Mouse (Mus musculus) liver, embryonic 11.5 days (tissue): ENCODE measurements around the gene Cav3. TPM values are rescaled to one million over a fixed set of nuclear protein-coding genes. Genes with fewer than 3 reads are reported as not detected.
A peak's percentile ranks its signal among the peaks of the same experiment; 100 is the strongest.

Experiments
- ATAC-seq: fragments of 200-750 bp; cut with Nextera tagmentation; replicated peaks from 2 replicates; pipeline ENCODE4 v1.8.0; 2017; ENCODE audit warnings: moderate number of reproducible peaks, mild to moderate bottlenecking, moderate TSS enrichment, moderate library complexity; ENCODE audit not compliant: low FRiP score
- DNase-seq: peaks from one replicate; pipeline ENCODE4 v3.0.0-alpha.2; 2017; ENCODE audit warnings: low spot score
- H3K27ac ChIP-seq: fragments of 300-500 bp; sonication (generic); 2 replicates; pipeline ENCODE4 v1.5.1; 2014; ENCODE audit warnings: mild to moderate bottlenecking, low read depth, low read length, control low read depth
- H3K27me3 ChIP-seq: fragments of 300-500 bp; sonication (generic); replicated peaks from 2 replicates; pipeline ENCODE4 v1.6.1; 2014; ENCODE audit warnings: low read length, mixed read lengths; ENCODE audit not compliant: control insufficient read depth, insufficient read depth
- H3K36me3 ChIP-seq: fragments of 300-500 bp; sonication (generic); 2 replicates; pipeline ENCODE4 v1.6.1; 2014; ENCODE audit warnings: mild to moderate bottlenecking, low read length, moderate library complexity, mixed read lengths; ENCODE audit not compliant: control insufficient read depth, insufficient read depth
- H3K4me1 ChIP-seq: fragments of 300-500 bp; sonication (generic); replicated peaks from 2 replicates; pipeline ENCODE4 v1.6.1; 2014; ENCODE audit warnings: low read length, mixed read lengths; ENCODE audit not compliant: control insufficient read depth, insufficient read depth
- H3K4me2 ChIP-seq: fragments of 300-500 bp; sonication (generic); 2 replicates; pipeline ENCODE4 v1.6.1; 2014; ENCODE audit warnings: mild to moderate bottlenecking, control low read depth, moderate library complexity
- H3K4me3 ChIP-seq: fragments of 300-500 bp; sonication (generic); 2 replicates; pipeline ENCODE4 v1.5.1; 2014; ENCODE audit warnings: low read depth, low read length, control low read depth
- H3K9ac ChIP-seq: fragments of 300-500 bp; sonication (generic); 2 replicates; pipeline ENCODE4 v1.6.1; 2014; ENCODE audit warnings: low read depth, low read length, control low read depth
- H3K9me3 ChIP-seq: fragments of 300-500 bp; sonication (generic); 2 replicates; pipeline ENCODE4 v1.6.1; 2016; ENCODE audit warnings: low read length, inconsistent platforms, mixed read lengths; ENCODE audit not compliant: control insufficient read depth
- WGBS: fragments of 180-500 bp; shearing (Covaris S2); extraction: QIAGEN DNeasy Blood & Tissue Kit; methylation state at CpG from one replicate; pipeline ENCODE4 v1.1.7; 2014; 5-methylcytosine and 5-hydroxymethylcytosine counted together
- polyA plus RNA-seq: library from polyadenylated mRNA; unstranded; fragments of >200 nt; fragmentation: Nextera tagmentation; extraction: Ambion mirVana; gene quantifications from 2 replicates; pipeline ENCODE4 v1.2.1, GENCODE M21; 2014

The Cav3 gene
- polyA plus RNA-seq, 1 experiment from 2014 or later, result 0.52 TPM

GRCm38 (mm10) chr6:112490625-112491242 lies 31.4 kb downstream of the Cav3 start:
- H3K4me2 ChIP-seq, result peak overlapping the region; percentile 58
- ATAC-seq (no peak; the same call in 1 of the 2 replicates), DNase-seq (peak; percentile 69)
- H3K9ac ChIP-seq, result no peak overlapping the region
- H3K27ac ChIP-seq, result no peak overlapping the region
- no peaks in the 10 kb centered on the region for H3K36me3 ChIP-seq
- peaks cover 6% of the 10 kb centered on the region; the same call in 1 of the 2 replicates for H3K4me1 ChIP-seq
- H3K9me3 ChIP-seq, result no peaks in the 10 kb centered on the region
- peaks cover 47% of the 10 kb centered on the region for H3K27me3 ChIP-seq
- WGBS, result 2% methylated on average over 35 of the region's 35 CpGs
- peak overlapping the region; percentile 33 for H3K4me3 ChIP-seq

GRCm38 (mm10) chr6:112491521-112491920 lies 32.2 kb downstream of the Cav3 start:
- Histone ChIP-seq H3K9me3 (no peaks in the 10 kb centered on the region), H3K27ac (no peak overlapping the region), H3K36me3 (no peaks in the 10 kb centered on the region), H3K4me2 (no peak overlapping the region), H3K27me3 (peaks cover 46% of the 10 kb centered on the region), H3K4me3 (no peak overlapping the region), H3K9ac (no peak overlapping the region), H3K4me1 (peaks cover 6% of the 10 kb centered on the region; the same call in 1 of the 2 replicates)
- no peak for ATAC-seq
- DNase-seq, result no peak
- WGBS, result 73% methylated on average over 8 of the region's 8 CpGs

- 75% methylated on average over 6 of the region's 6 CpGs for WGBS
- H3K27ac ChIP-seq, result no peak overlapping the region
- H3K9me3 ChIP-seq, result no peaks in the 10 kb centered on the region
- H3K9ac ChIP-seq, result no peak overlapping the region
- no peak for DNase-seq
- ATAC-seq, result no peak
- H3K4me3 ChIP-seq, result no peak overlapping the region
- peaks cover 35% of the 10 kb centered on the region for H3K27me3 ChIP-seq
- H3K36me3 ChIP-seq, result no peaks in the 10 kb centered on the region
- peaks cover 6% of the 10 kb centered on the region; the same call in 1 of the 2 replicates for H3K4me1 ChIP-seq
- H3K4me2 ChIP-seq, result no peak overlapping the region
These were observed 33.4 kb downstream of the Cav3 start for GRCm38 (mm10) chr6:112492656-112493055.

- Histone ChIP-seq H3K36me3 (no peaks in the 10 kb centered on the region), H3K9ac (no peak overlapping the region), H3K4me2 (no peak overlapping the region), H3K27me3 (peaks cover 28% of the 10 kb centered on the region), H3K27ac (no peak overlapping the region), H3K4me1 (peaks cover 6% of the 10 kb centered on the region; the same call in 1 of the 2 replicates), H3K9me3 (no peaks in the 10 kb centered on the region), H3K4me3 (no peak overlapping the region)
- 87% methylated on average over 9 of the region's 9 CpGs for WGBS
- DNase-seq (no peak), ATAC-seq (no peak)
These were observed 34.1 kb downstream of the Cav3 start for GRCm38 (mm10) chr6:112493371-112493770.

- Histone ChIP-seq H3K9me3 (no peaks in the 10 kb centered on the region), H3K27ac (no peak overlapping the region), H3K27me3 (peaks cover 15% of the 10 kb centered on the region), H3K9ac (no peak overlapping the region), H3K4me2 (no peak overlapping the region), H3K4me3 (no peak overlapping the region), H3K36me3 (no peaks in the 10 kb centered on the region), H3K4me1 (no peaks in the 10 kb centered on the region)
- WGBS, result 75% methylated on average over 10 of the region's 10 CpGs
- DNase-seq, result no peak
- no peak for ATAC-seq
These were observed 35.3 kb downstream of the Cav3 start for GRCm38 (mm10) chr6:112494620-112495081.

GRCm38 (mm10) chr6:112495219-112495618 lies 35.9 kb downstream of the Cav3 start:
- Histone ChIP-seq H3K4me2 (no peak overlapping the region), H3K4me3 (no peak overlapping the region), H3K4me1 (no peaks in the 10 kb centered on the region), H3K9ac (no peak overlapping the region), H3K9me3 (no peaks in the 10 kb centered on the region), H3K27me3 (peaks cover 10% of the 10 kb centered on the region), H3K27ac (no peak overlapping the region), H3K36me3 (no peaks in the 10 kb centered on the region)
- 52% methylated on average over 4 of the region's 4 CpGs for WGBS
- ATAC-seq, result no peak
- DNase-seq, result no peak

- ATAC-seq (no peak), DNase-seq (no peak)
- WGBS, result 82% methylated on average over 8 of the region's 8 CpGs
- Histone ChIP-seq H3K4me1 (no peaks in the 10 kb centered on the region), H3K27ac (no peak overlapping the region), H3K27me3 (peaks cover 4% of the 10 kb centered on the region; the same call in 1 of the 2 replicates), H3K9me3 (no peaks in the 10 kb centered on the region), H3K36me3 (no peaks in the 10 kb centered on the region), H3K4me3 (no peak overlapping the region), H3K9ac (no peak overlapping the region), H3K4me2 (no peak overlapping the region)
These were observed 37.2 kb downstream of the Cav3 start for GRCm38 (mm10) chr6:112496291-112497060.

GRCm38 (mm10) chr6:112497456-112497855 lies 38.2 kb downstream of the Cav3 start:
- 30% methylated on average over 2 of the region's 2 CpGs for WGBS
- H3K9me3 ChIP-seq, result no peaks in the 10 kb centered on the region
- no peak overlapping the region for H3K9ac ChIP-seq
- no peaks in the 10 kb centered on the region for H3K4me1 ChIP-seq
- DNase-seq, result no peak
- H3K27me3 ChIP-seq, result peaks cover 1% of the 10 kb centered on the region; the same call in 1 of the 2 replicates
- no peaks in the 10 kb centered on the region for H3K36me3 ChIP-seq
- no peak overlapping the region for H3K4me3 ChIP-seq
- ATAC-seq, result no peak
- H3K4me2 ChIP-seq, result no peak overlapping the region
- no peak overlapping the region for H3K27ac ChIP-seq
